Mouse (Mus musculus) macrophage (primary cell): ENCODE data around the gene Ipo9. TPM values are rescaled to one million over a fixed set of nuclear protein-coding genes. Genes with fewer than 3 reads are reported as not detected.

Experiments
- H3K27ac ChIP-seq: fragments of 350-480 bp; formaldehyde crosslinking; 2 replicates; pipeline ENCODE4 v1.9.0; 2021
- H3K36me3 ChIP-seq: fragments of 350-480 bp; formaldehyde crosslinking; 2 replicates; pipeline ENCODE4 v1.9.0; 2021; ENCODE audit errors: inconsistent target
- H3K4me3 ChIP-seq: fragments of 350-480 bp; formaldehyde crosslinking; 2 replicates; pipeline ENCODE4 v1.9.0; 2021; ENCODE audit errors: inconsistent target
- H3K79me2 ChIP-seq: fragments of 350-480 bp; formaldehyde crosslinking; 2 replicates; pipeline ENCODE4 v1.9.0; 2021; ENCODE audit errors: inconsistent target
- WGBS: methylation state at CpG from one replicate; pipeline ENCODE4 v1.1.7; 2026; ENCODE audit warnings: inconsistent platforms; ENCODE audit not compliant: missing documents; 5-methylcytosine and 5-hydroxymethylcytosine counted together
- polyA plus RNA-seq: library from polyadenylated mRNA; stranded (reverse); fragments of 250-400 nt; gene quantifications from 3 replicates; pipeline ENCODE4 v1.2.4, GENCODE M21; 2018; ENCODE audit warnings: inconsistent platforms

The Ipo9 gene
- polyA plus RNA-seq, 1 experiment from 2014 or later, result 19.0 TPM

GRCm38 (mm10) chr1:135368982-135369381, 61.3 kb downstream of the Ipo9 start:
- 19% methylated on average over 14 of the region's 14 CpGs for WGBS
- Histone ChIP-seq H3K36me3 (no peaks in the 10 kb centered on the region), H3K79me2 (no peaks in the 10 kb centered on the region), H3K27ac (no peak overlapping the region), H3K4me3 (no peak overlapping the region)

DNA sequence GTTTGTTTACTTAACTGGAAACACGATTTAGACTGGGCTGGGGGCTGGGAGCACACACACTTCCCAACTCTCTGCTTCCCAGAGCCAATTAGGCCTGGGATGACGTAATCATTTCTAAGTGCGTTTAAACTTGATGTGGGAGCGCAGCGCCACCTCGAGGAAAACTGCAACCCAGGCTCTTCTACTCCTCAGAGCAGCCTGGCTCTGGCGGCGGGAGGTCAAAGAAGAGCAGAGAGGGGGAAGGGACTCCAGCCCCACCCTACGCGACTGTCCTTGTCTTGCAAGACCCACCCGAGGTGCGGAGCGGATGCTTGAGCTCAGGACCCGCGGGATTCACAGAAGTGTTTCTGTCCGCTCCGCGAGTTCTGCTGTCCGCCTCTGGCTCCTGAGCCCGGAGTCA, 62.1 kb downstream of the Ipo9 start:
- peak overlapping the region; percentile 22; the same call in 1 of the 2 replicates for H3K4me3 ChIP-seq
- no peaks in the 10 kb centered on the region for H3K79me2 ChIP-seq
- H3K36me3 ChIP-seq, result no peaks in the 10 kb centered on the region
- H3K27ac ChIP-seq, result no peak overlapping the region
- 2% methylated on average over 20 of the region's 20 CpGs for WGBS

GRCm38 (mm10) chr1:135367595-135367994, 62.7 kb downstream of the Ipo9 start:
- no peak overlapping the region for H3K27ac ChIP-seq
- 89% methylated on average over 8 of the region's 8 CpGs for WGBS
- no peaks in the 10 kb centered on the region for H3K36me3 ChIP-seq
- no peak overlapping the region for H3K4me3 ChIP-seq
- no peaks in the 10 kb centered on the region for H3K79me2 ChIP-seq

DNA sequence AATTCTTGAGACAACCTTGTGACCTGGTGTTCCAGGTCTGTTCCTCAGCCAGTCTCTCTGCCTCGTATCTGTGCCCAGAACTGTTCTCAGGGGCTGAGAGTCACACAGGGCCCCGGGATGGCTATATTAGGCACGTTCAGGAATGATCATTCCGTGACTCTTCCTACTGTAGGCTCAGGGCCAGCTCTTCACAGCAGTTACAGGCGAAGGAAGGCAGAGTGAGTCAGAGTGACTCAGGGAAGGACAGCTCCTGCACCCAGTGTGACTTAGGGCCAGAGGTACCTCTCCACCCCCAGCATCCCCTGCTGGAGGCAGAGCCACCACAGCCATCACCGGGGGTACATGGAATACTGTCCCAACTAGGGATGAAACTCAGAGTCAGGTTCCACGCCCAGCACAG, 63.3 kb downstream of the Ipo9 start:
- H3K27ac ChIP-seq, result no peak overlapping the region
- H3K36me3 ChIP-seq, result no peaks in the 10 kb centered on the region
- 94% methylated on average over 7 of the region's 7 CpGs for WGBS
- H3K4me3 ChIP-seq, result no peak overlapping the region
- no peaks in the 10 kb centered on the region for H3K79me2 ChIP-seq

- Histone ChIP-seq H3K4me3 (no peak overlapping the region), H3K27ac (no peak overlapping the region), H3K36me3 (no peaks in the 10 kb centered on the region), H3K79me2 (no peaks in the 10 kb centered on the region)
These were observed 63.9 kb downstream of the Ipo9 start for GRCm38 (mm10) chr1:135366380-135366779.

GRCm38 (mm10) chr1:135363446-135363845, 66.9 kb downstream of the Ipo9 start:
- Histone ChIP-seq H3K27ac (no peak overlapping the region), H3K4me3 (no peak overlapping the region), H3K36me3 (no peaks in the 10 kb centered on the region), H3K79me2 (no peaks in the 10 kb centered on the region)
- 94% methylated on average over 8 of the region's 8 CpGs for WGBS

DNA sequence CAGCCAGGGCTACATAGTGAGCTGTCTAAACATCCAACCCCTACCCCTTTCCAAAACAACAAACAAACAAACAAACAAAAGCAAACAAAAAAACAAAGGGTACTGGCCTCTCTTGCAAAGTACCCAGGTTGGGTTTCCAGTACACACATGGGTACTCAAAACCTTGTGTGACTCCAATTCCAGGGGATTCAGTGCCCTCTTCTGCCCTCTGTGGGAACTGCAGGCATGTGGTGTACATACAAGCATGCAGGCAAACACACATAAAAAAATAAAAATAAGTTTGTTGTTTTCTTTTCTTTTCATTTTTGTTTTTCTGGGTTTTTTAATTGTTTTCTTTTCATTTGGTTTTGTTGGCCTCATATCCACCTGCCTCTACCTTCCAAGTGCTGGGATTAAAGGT, 68.2 kb downstream of the Ipo9 start:
- Histone ChIP-seq H3K4me3 (no peak overlapping the region), H3K79me2 (no peaks in the 10 kb centered on the region), H3K36me3 (no peaks in the 10 kb centered on the region), H3K27ac (no peak overlapping the region)

DNA sequence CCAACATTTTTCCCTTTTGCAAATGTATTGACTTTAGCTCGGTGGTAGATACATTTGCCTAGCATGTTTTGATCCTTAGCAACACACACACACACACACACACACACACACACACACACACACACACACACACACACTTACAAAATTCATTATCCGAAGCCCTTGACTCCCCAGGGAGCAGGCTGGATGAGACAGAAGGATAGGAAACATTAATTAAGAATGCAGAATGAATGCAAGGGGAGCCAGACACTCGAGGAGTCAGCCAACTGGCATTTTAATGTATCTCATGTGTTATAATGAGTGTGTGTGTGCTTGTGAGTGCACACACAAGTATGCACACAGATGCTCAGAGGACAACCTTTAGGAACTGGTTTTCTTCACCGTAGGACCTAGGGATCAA, 68.8 kb downstream of the Ipo9 start:
- H3K79me2 ChIP-seq, result no peaks in the 10 kb centered on the region
- WGBS, result 88% methylated on average over 4 of the region's 4 CpGs

GRCm38 (mm10) chr1:135359071-135359470, 71.2 kb downstream of the Ipo9 start:
- H3K36me3 ChIP-seq, result no peaks in the 10 kb centered on the region
- WGBS, result 54% methylated on average over 2 of the region's 2 CpGs
- no peaks in the 10 kb centered on the region for H3K79me2 ChIP-seq
- no peak overlapping the region for H3K27ac ChIP-seq
- H3K4me3 ChIP-seq, result no peak overlapping the region

More for the DNA sequence above, 68.8 kb downstream of the Ipo9 start:
- H3K4me3 ChIP-seq, result no peak overlapping the region
- H3K27ac ChIP-seq, result no peak overlapping the region
- no peaks in the 10 kb centered on the region for H3K36me3 ChIP-seq

DNA sequence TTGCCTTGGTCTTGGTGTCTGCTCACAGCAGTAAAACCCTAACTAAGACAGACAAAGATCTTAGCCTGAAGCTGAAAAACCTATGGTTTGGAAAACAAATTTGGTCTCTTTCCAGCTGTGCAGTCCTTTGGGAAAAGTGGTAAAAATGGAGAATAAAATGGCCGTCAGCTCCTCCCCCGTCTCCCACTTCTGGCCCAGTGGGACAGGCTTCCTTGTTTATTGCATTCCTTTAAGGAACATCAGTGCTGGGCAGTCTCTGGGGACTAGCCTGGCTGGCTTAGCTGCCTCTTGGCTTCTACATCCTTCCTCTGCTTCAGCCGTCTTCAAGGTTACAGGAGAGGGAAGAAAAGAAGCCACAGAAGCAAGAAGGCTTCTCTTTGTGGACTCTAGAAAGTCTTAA, 78.3 kb downstream of the Ipo9 start:
- WGBS, result 87% methylated on average over 3 of the region's 3 CpGs
- Histone ChIP-seq H3K27ac (no peak overlapping the region), H3K79me2 (no peaks in the 10 kb centered on the region), H3K36me3 (no peaks in the 10 kb centered on the region), H3K4me3 (no peak overlapping the region)

DNA sequence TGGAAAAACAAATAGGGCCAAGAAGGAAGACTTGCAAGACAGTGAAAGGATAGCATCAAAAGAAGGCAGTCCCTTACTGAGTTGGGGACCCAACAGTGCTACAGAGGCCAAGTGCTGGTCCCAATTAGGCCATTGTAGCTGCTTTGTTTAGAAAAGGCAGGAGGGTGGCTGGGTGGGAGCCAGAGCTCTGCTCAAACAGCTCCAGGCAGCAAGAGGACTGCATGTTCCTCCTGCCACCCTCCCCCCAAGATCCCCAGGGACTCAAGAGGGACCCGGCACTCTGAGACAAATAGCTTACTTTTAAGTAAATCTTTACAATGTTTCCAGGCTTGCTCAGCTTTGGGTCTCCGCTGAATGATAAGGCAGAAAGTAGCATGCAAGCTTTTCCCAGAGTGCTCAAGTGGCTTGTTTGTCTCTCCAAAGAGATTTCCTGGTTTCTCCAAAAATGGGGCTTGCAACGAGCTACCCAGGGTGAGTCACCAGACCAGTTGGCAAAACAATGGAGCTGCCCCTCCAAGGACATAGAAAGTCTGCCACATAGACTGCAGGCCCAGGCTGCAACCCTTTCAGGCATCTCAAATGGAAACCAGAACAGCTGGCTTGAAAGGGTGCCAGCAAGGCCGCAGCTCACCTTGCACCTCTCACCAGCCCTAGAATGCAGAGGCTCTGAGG, 82.7 kb downstream of the Ipo9 start:
- Histone ChIP-seq H3K36me3 (no peaks in the 10 kb centered on the region), H3K79me2 (no peaks in the 10 kb centered on the region), H3K27ac (no peak overlapping the region), H3K4me3 (no peak overlapping the region)
- WGBS, result 90% methylated on average over 4 of the region's 4 CpGs

GRCm38 (mm10) chr1:135346891-135347290, 83.4 kb downstream of the Ipo9 start:
- no peak overlapping the region for H3K4me3 ChIP-seq
- WGBS, result 94% methylated on average over 3 of the region's 3 CpGs
- no peak overlapping the region for H3K27ac ChIP-seq
- H3K79me2 ChIP-seq, result no peaks in the 10 kb centered on the region
- H3K36me3 ChIP-seq, result no peaks in the 10 kb centered on the region

DNA sequence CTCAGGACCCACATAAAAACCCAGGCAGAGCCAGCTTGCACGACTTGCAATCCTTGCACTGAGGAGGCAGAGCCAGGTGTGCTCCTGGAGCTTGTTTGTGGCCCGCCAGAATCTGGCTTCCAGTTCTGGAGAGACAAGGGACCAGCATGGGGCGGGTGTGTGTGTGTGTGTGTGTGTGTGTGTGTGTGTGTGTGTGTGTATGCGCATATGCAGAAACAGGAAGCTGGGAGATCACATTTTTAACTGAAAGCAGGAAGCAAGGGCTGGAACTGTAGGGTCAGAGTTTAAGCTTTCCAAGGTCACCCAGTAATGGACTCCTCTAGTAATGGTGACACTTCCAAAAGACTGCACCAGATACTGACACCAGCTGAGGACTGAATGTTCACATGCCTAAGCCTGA, 86.3 kb downstream of the Ipo9 start:
- Histone ChIP-seq H3K4me3 (no peak overlapping the region), H3K27ac (no peak overlapping the region), H3K36me3 (no peaks in the 10 kb centered on the region), H3K79me2 (no peaks in the 10 kb centered on the region)
- 46% methylated on average over 4 of the region's 4 CpGs for WGBS

DNA sequence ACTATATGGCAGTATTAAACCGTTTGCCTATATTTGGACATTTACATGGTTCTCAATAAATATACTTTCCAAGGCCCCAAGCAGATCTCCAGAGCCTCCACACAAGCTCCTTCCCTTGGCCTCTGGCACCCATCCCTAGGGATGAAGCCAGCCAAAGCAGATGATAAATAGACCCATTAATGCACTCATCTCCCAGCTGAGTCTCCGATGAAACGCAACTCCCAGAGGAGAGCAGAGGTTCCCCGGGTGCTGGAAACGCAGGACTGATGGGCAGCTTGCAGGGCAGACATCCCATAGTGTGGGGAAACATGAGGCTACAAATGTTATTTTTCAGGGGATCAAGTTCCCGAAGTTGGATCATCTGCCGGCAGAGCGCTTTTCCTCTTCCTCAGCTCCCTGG, 88.4 kb downstream of the Ipo9 start:
- Histone ChIP-seq H3K79me2 (no peaks in the 10 kb centered on the region), H3K4me3 (no peak overlapping the region), H3K36me3 (no peaks in the 10 kb centered on the region), H3K27ac (no peak overlapping the region)
- WGBS, result 91% methylated on average over 8 of the region's 8 CpGs
